Mouse (Mus musculus): Measurements from ENCODE around the gene Lrmp.

DNA sequence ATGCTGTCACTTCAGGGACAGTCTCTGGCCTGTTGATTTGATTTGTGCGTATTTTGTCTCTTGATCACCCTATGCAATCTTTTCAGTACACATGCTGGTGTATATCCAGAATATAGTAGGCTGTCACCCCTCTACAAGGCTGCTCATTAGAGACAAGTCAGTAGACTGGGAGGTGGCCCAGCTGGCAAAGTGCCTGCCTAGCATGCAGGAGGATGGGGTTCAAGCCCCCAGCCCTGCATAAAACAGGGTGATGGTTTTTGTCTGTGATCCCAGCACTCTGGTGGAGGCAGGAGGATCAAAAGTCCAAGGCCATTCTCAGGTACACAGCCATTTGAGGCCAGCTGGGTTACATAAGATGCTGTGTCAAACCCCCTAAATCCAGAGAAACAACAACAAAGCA is 70.6 kb downstream of the Lrmp start:
- TF ChIP-seq POLR2A (IDR thresholded peaks at IDR 0.05; ENCODE audit: control insufficient read depth, extremely low read depth, insufficient read depth, low read length, poor library complexity): no peak
- no peak for TF ChIP-seq CTCF (IDR thresholded peaks at IDR 0.05; ENCODE audit: borderline replicate concordance, control insufficient read depth, extremely low read depth, insufficient read depth, low read length, poor library complexity)

All from thymus, adult 2 months (tissue).